Mouse (Mus musculus) myocyte (in vitro differentiated cells): ENCODE data around the gene Dcp1b.

Experiments
- CEBPB ChIP-seq: IDR thresholded peaks from 2 replicates; pipeline ENCODE4 v1.6.1; 2011; ENCODE audit warnings: mild to moderate bottlenecking, moderate library complexity; ENCODE audit not compliant: poor library complexity, insufficient read depth, severe bottlenecking
- E2F4 ChIP-seq: IDR thresholded peaks from one replicate; pipeline ENCODE4 v1.6.1; 2011; ENCODE audit warnings: mild to moderate bottlenecking, control low read depth, moderate library complexity; ENCODE audit not compliant: insufficient read depth
- MAX ChIP-seq: IDR thresholded peaks from one replicate; pipeline ENCODE4 v1.6.1; 2011; ENCODE audit warnings: low read depth, mild to moderate bottlenecking, control low read depth
- MYOD1 ChIP-seq, 3 experiments: IDR thresholded peaks; one replicate each; pipeline ENCODE4 v1.6.1; 2011; ENCODE audit warnings: control low read depth in 2 of 3, low read depth in 2 of 3, mild to moderate bottlenecking in 2 of 3, moderate library complexity in 1 of 3; ENCODE audit not compliant: insufficient read length in 2 of 3, control insufficient read depth in 1 of 3
- MYOG ChIP-seq, 3 experiments: IDR thresholded peaks; one replicate each; pipeline ENCODE4 v1.6.1; 2011; ENCODE audit warnings: control low read depth in 2 of 3, low read depth in 2 of 3, mild to moderate bottlenecking in 2 of 3; ENCODE audit not compliant: insufficient read length in 2 of 3, control insufficient read depth in 1 of 3, insufficient read depth in 1 of 3
- POLR2A ChIP-seq: IDR thresholded peaks from one replicate; pipeline ENCODE4 v1.6.1; 2011; ENCODE audit warnings: low read depth, mild to moderate bottlenecking, control low read depth, moderate library complexity; ENCODE audit not compliant: insufficient read length
- POLR2AphosphoS2 ChIP-seq: IDR thresholded peaks from one replicate; pipeline ENCODE4 v1.6.1; 2011; ENCODE audit warnings: low read depth, control low read depth; ENCODE audit not compliant: insufficient read length
- REST ChIP-seq: IDR thresholded peaks from one replicate; pipeline ENCODE4 v1.6.1; 2011; ENCODE audit warnings: mild to moderate bottlenecking, control low read depth, moderate library complexity; ENCODE audit not compliant: insufficient read depth, insufficient read length
- SRF ChIP-seq: IDR thresholded peaks from one replicate; pipeline ENCODE4 v1.6.1; 2011; ENCODE audit warnings: low read depth; ENCODE audit not compliant: control insufficient read depth, insufficient read length
- TCF12 ChIP-seq: IDR thresholded peaks from one replicate; pipeline ENCODE4 v1.6.1; 2011; ENCODE audit warnings: mild to moderate bottlenecking, control low read depth; ENCODE audit not compliant: poor library complexity, insufficient read depth, severe bottlenecking
- TCF3 ChIP-seq: IDR thresholded peaks from one replicate; pipeline ENCODE4 v1.6.1; 2011; ENCODE audit warnings: low read depth, control low read depth; ENCODE audit not compliant: insufficient read length
- USF1 ChIP-seq: IDR thresholded peaks from one replicate; pipeline ENCODE4 v1.6.1; 2011; ENCODE audit warnings: low read depth, mild to moderate bottlenecking, control low read depth, moderate library complexity

GRCm38 (mm10) chr6:119180188-119180587, 5.1 kb downstream of the Dcp1b start:
- no peak for TF ChIP-seq TCF12
- no peak for TF ChIP-seq MAX
- no peak for TF ChIP-seq POLR2A
- TF ChIP-seq MYOD1 (IDR thresholded peaks at IDR 0.05; ENCODE audit: control insufficient read depth in 1 of 3, insufficient read length in 2 of 3, low read depth in 2 of 3) = no peak
- TF ChIP-seq USF1 = no peak
- no peak for TF ChIP-seq CEBPB
- no peak for TF ChIP-seq POLR2AphosphoS2
- TF ChIP-seq MYOG (IDR thresholded peaks at IDR 0.05; ENCODE audit: control insufficient read depth in 1 of 3, insufficient read depth in 1 of 3, insufficient read length in 2 of 3, low read depth in 2 of 3) = no peak
- no peak for TF ChIP-seq TCF3
- no peak for TF ChIP-seq SRF
- TF ChIP-seq E2F4 = no peak
- TF ChIP-seq REST = no peak
